Mouse (Mus musculus): ENCODE results near the gene Hoxd9. TPM values are rescaled to one million over a fixed set of nuclear protein-coding genes. Genes with fewer than 3 reads are reported as not detected.

Hoxd9 gene
- polyA plus RNA-seq, 1 experiment = 23.9 TPM

GRCm38 (mm10) chr2:74661685-74662084 lies 35.8 kb upstream of the Hoxd9 start:
- Histone ChIP-seq H3K4me1 (ENCODE audit: control insufficient read depth, insufficient read depth, low read length) (no peaks in the 10 kb centered on the region), H3K4me3 (ENCODE audit: insufficient read depth, low read depth, low read length) (no peak overlapping the region), H3K27ac (ENCODE audit: insufficient read depth, low read depth, low read length) (no peak overlapping the region), H3K27me3 (replicated peaks; ENCODE audit: control insufficient read depth, insufficient read depth, low read length) (peaks cover 19% of the 10 kb centered on the region), H3K36me3 (ENCODE audit: control insufficient read depth, insufficient read depth, low read length) (no peaks in the 10 kb centered on the region)
- peak; percentile 29 for DNase-seq
- 3% methylated on average over 14 of the region's 14 CpGs for WGBS
- TF ChIP-seq CTCF (conservative IDR thresholded peaks at IDR 0.05; ENCODE audit: insufficient read depth, insufficient read length, low read depth, low read length) (peak; percentile 36; the same call in 1 of the 2 replicates), POLR2A (IDR thresholded peaks at IDR 0.05; ENCODE audit: low read depth, low read length) (no peak)

DNA sequence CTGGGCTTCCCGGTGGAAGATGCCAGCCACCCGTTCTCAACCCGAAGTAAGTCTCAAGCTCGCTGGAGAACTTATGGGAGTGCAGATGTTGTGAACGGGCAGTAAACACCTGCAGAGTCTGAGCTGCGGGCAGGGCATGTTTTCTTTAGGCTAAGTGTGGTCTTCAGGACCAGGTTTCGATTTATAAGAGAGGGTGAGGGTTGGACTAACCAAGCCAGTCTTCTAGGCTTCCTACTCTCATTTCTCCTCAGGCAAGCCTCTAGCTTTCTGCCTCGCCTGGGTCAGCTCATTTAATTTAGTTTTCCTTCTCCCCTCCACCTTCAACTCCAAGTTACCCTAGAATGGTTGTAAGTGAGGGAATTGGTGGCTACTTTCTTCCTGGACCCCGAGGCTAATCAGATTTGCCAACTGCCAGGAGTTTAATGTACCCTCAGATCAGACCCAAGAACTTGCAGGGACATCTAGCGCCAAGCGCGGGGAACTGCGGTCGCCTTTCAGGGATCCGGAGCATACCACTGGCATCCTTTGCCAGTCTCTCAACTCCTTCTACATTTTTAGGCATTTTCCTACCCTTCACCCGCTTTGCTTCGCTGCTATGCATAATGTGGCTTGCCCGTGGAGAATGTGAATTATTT lies 34.1 kb upstream of the Hoxd9 start:
- no peaks in the 10 kb centered on the region for H3K4me1 ChIP-seq (ENCODE audit: control insufficient read depth, insufficient read depth, low read length)
- no peaks in the 10 kb centered on the region for H3K36me3 ChIP-seq (ENCODE audit: control insufficient read depth, insufficient read depth, low read length)
- no peak overlapping the region for H3K4me3 ChIP-seq (ENCODE audit: insufficient read depth, low read depth, low read length)
- H3K27ac ChIP-seq (ENCODE audit: insufficient read depth, low read depth, low read length) = no peak overlapping the region
- peaks cover 19% of the 10 kb centered on the region for H3K27me3 ChIP-seq (replicated peaks; ENCODE audit: control insufficient read depth, insufficient read depth, low read length)
- 2% methylated on average over 18 of the region's 18 CpGs for WGBS
- TF ChIP-seq POLR2A (IDR thresholded peaks at IDR 0.05; ENCODE audit: low read depth, low read length) = no peak
- peak; percentile 66 for TF ChIP-seq CTCF (conservative IDR thresholded peaks at IDR 0.05; ENCODE audit: insufficient read depth, insufficient read length, low read depth, low read length)
- peak; percentile 72 for DNase-seq

DNA sequence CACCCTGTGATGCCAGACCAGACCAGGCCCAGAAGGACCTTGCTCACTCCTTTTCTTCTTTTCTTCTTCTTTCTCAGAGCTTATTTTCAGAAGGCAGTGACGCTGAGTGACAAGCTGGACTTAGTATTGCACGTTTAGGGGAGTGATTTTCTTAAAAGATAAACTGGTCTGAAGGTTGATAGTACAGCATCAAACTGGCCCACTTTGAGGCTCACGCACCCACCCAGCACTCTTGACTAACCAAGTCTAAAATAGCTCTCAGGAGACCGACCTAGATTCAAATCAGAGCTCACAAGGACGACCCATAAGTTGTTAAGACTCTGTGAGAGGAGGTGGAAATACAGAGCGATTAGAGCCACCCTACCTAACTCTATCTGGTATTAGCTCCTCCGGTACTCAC lies 31.1 kb upstream of the Hoxd9 start:
- no peak for TF ChIP-seq CTCF (conservative IDR thresholded peaks at IDR 0.05; ENCODE audit: insufficient read depth, insufficient read length, low read depth, low read length)
- no peak for TF ChIP-seq POLR2A (IDR thresholded peaks at IDR 0.05; ENCODE audit: low read depth, low read length)
- no peak for DNase-seq
- no peaks in the 10 kb centered on the region for H3K4me1 ChIP-seq (ENCODE audit: control insufficient read depth, insufficient read depth, low read length)
- 6% methylated on average over 7 of the region's 7 CpGs for WGBS
- peaks cover 12% of the 10 kb centered on the region for H3K27me3 ChIP-seq (replicated peaks; ENCODE audit: control insufficient read depth, insufficient read depth, low read length)
- H3K36me3 ChIP-seq (ENCODE audit: control insufficient read depth, insufficient read depth, low read length) = no peaks in the 10 kb centered on the region
- H3K4me3 ChIP-seq (ENCODE audit: insufficient read depth, low read depth, low read length) = no peak overlapping the region
- no peak overlapping the region for H3K27ac ChIP-seq (ENCODE audit: insufficient read depth, low read depth, low read length)

GRCm38 (mm10) chr2:74667191-74667841 lies 30.2 kb upstream of the Hoxd9 start:
- no peak for TF ChIP-seq CTCF (conservative IDR thresholded peaks at IDR 0.05; ENCODE audit: insufficient read depth, insufficient read length, low read depth, low read length)
- TF ChIP-seq POLR2A (IDR thresholded peaks at IDR 0.05; ENCODE audit: low read depth, low read length) = no peak
- Histone ChIP-seq H3K36me3 (ENCODE audit: control insufficient read depth, insufficient read depth, low read length) (no peaks in the 10 kb centered on the region), H3K4me3 (ENCODE audit: insufficient read depth, low read depth, low read length) (no peak overlapping the region), H3K27me3 (replicated peaks; ENCODE audit: control insufficient read depth, insufficient read depth, low read length) (peaks cover 10% of the 10 kb centered on the region), H3K4me1 (ENCODE audit: control insufficient read depth, insufficient read depth, low read length) (no peaks in the 10 kb centered on the region), H3K27ac (ENCODE audit: insufficient read depth, low read depth, low read length) (no peak overlapping the region)
- no peak for DNase-seq
- WGBS = 10% methylated on average over 36 of the region's 36 CpGs

GRCm38 (mm10) chr2:74667842-74668357 lies 29.6 kb upstream of the Hoxd9 start, which contains the start of gene Hoxd13:
Gene Hoxd13, plus strand, starts transcription at chr2:74668310.
- WGBS = 1% methylated on average over 23 of the region's 51 CpGs
- H3K4me3 ChIP-seq (ENCODE audit: insufficient read depth, low read depth, low read length) = peak within 1 kb of the TSS; percentile 5; the same call in 1 of the 2 replicates
- no peak for TF ChIP-seq CTCF (conservative IDR thresholded peaks at IDR 0.05; ENCODE audit: insufficient read depth, insufficient read length, low read depth, low read length)
- TF ChIP-seq POLR2A (IDR thresholded peaks at IDR 0.05; ENCODE audit: low read depth, low read length) = no peak
- H3K27me3 ChIP-seq (replicated peaks; ENCODE audit: control insufficient read depth, insufficient read depth, low read length) = peaks cover 10% of the 10 kb centered on the region
- no peak within 1 kb of the TSS for H3K27ac ChIP-seq (ENCODE audit: insufficient read depth, low read depth, low read length)
- DNase-seq = no peak
- no peaks in the 10 kb centered on the region for H3K4me1 ChIP-seq (ENCODE audit: control insufficient read depth, insufficient read depth, low read length)
- H3K36me3 ChIP-seq (ENCODE audit: control insufficient read depth, insufficient read depth, low read length) = no peaks in the 10 kb centered on the region

- Histone ChIP-seq H3K4me1 (ENCODE audit: control insufficient read depth, insufficient read depth, low read length) (no peaks in the 10 kb centered on the region), H3K4me3 (ENCODE audit: insufficient read depth, low read depth, low read length) (peak overlapping the region; percentile 5; the same call in 1 of the 2 replicates), H3K27ac (ENCODE audit: insufficient read depth, low read depth, low read length) (no peak overlapping the region), H3K36me3 (ENCODE audit: control insufficient read depth, insufficient read depth, low read length) (no peaks in the 10 kb centered on the region), H3K27me3 (replicated peaks; ENCODE audit: control insufficient read depth, insufficient read depth, low read length) (peaks cover 11% of the 10 kb centered on the region)
- DNase-seq = peak; percentile 40
- 1% methylated on average over 73 of the region's 74 CpGs for WGBS
- TF ChIP-seq POLR2A (IDR thresholded peaks at IDR 0.05; ENCODE audit: low read depth, low read length) = no peak
Observed at GRCm38 (mm10) chr2:74668370-74669229, 28.9 kb upstream of the Hoxd9 start.

All from kidney, adult 2 months (tissue).